Mouse (Mus musculus): ENCODE measurements around the gene Trpm4. TPM values are rescaled to one million over a fixed set of nuclear protein-coding genes. Genes with fewer than 3 reads are reported as not detected.
A peak's percentile ranks its signal among the peaks of the same experiment; 100 is the strongest.

The Trpm4 gene
- total and polyA plus RNA-seq, 3 experiments = 9.3 to 17.6 (median 12.0) TPM

GRCm38 (mm10) chr7:45369022-45369745 lies 35.6 kb upstream of the Trpm4 start:
- Histone ChIP-seq H3K4me1 (ENCODE audit: control insufficient read depth in 1 of 2, insufficient read depth in 2 of 2) (peaks cover 6 to 16% of the 10 kb centered on the region in 2 experiments), H3K4me3 (replicated peaks in 1 of 3; ENCODE audit: low read depth in 2 of 3, low read length in 2 of 3, poor library complexity in 1 of 3) (no peak overlapping the region), H3K27me3 (replicated peaks) (peaks cover 23% of the 10 kb centered on the region), H3K27ac (ENCODE audit: insufficient read depth, low read depth) (no peak overlapping the region), H3K36me3 (replicated peaks in 1 of 2; ENCODE audit: control insufficient read depth in 1 of 2, insufficient read depth in 1 of 2, low read length in 1 of 2) (peaks cover 29 to 58% of the 10 kb centered on the region in 2 experiments), H3K9ac (ENCODE audit: insufficient read depth, low read depth) (no peak overlapping the region), H3K9me3 (replicated peaks; ENCODE audit: low read length) (no peaks in the 10 kb centered on the region), H3K4me2 (ENCODE audit: insufficient read depth, low read depth, poor library complexity, severe bottlenecking) (no peak overlapping the region), H3K79me2 (replicated peaks; ENCODE audit: control insufficient read depth, extremely low read depth, insufficient read depth, poor library complexity, severe bottlenecking) (no peaks in the 10 kb centered on the region)
- DNase-seq (ENCODE audit: extremely low read depth) = no peak
- dilution Hi-C loops (cut with MboI; ENCODE audit: extremely low pct_ligation_motif_present, extremely low pct_unique_long_range_greater_than_20kb, low sequenced_read_pairs) (no loop called here), in situ Hi-C loops (cut with MboI; ENCODE audit: low pct_ligation_motif_present, low pct_unique_long_range_greater_than_20kb, low sequenced_read_pairs) (no loop called here)
- TF ChIP-seq ZKSCAN1 (IDR thresholded peaks at IDR 0.05; ENCODE audit: borderline replicate concordance, low read depth, low read length) = no peak
- no peak for TF ChIP-seq JUND (conservative IDR thresholded peaks at IDR 0.05; ENCODE audit: low read depth, low read length)
- no peak for TF ChIP-seq NELFE (IDR thresholded peaks at IDR 0.05; ENCODE audit: low read depth, low read length)
- TF ChIP-seq CHD1 (IDR thresholded peaks at IDR 0.05; ENCODE audit: low read depth, low read length) = no peak
- no peak for TF ChIP-seq BHLHE40 (IDR thresholded peaks at IDR 0.05; ENCODE audit: low read depth, low read length)
- no peak for TF ChIP-seq UBTF (IDR thresholded peaks at IDR 0.05; ENCODE audit: low read depth, low read length)
- TF ChIP-seq EP300 (IDR thresholded peaks at IDR 0.05; ENCODE audit: low read length) = no peak
- TF ChIP-seq ELF1 (IDR thresholded peaks at IDR 0.05; ENCODE audit: low read depth, low read length) = no peak
- no peak for TF ChIP-seq ETS1 (conservative IDR thresholded peaks at IDR 0.05; ENCODE audit: low read depth, low read length)
- no peak for TF ChIP-seq KAT2A (IDR thresholded peaks at IDR 0.05; ENCODE audit: insufficient replicate concordance, low read length)
- no peak for TF ChIP-seq SIN3A (IDR thresholded peaks at IDR 0.05; ENCODE audit: low read length)
- TF ChIP-seq HCFC1 (IDR thresholded peaks at IDR 0.05; ENCODE audit: low read depth, low read length) = no peak
- TF ChIP-seq TCF12 (IDR thresholded peaks at IDR 0.05; ENCODE audit: low read depth, low read length) = no peak

- DNase-seq (ENCODE audit: extremely low read depth) = no peak
- Histone ChIP-seq H3K4me1 (ENCODE audit: control insufficient read depth in 1 of 2, insufficient read depth in 2 of 2) (peaks cover 6 to 16% of the 10 kb centered on the region in 2 experiments), H3K27ac (ENCODE audit: insufficient read depth, low read depth) (no peak overlapping the region), H3K36me3 (replicated peaks in 1 of 2; ENCODE audit: control insufficient read depth in 1 of 2, insufficient read depth in 1 of 2, low read length in 1 of 2) (peaks cover 21 to 48% of the 10 kb centered on the region in 2 experiments), H3K4me3 (replicated peaks in 1 of 3; ENCODE audit: low read depth in 2 of 3, low read length in 2 of 3, poor library complexity in 1 of 3) (peak overlapping the region in 1 of 3 experiments; percentile 56), H3K9me3 (replicated peaks; ENCODE audit: low read length) (no peaks in the 10 kb centered on the region), H3K27me3 (replicated peaks) (peaks cover 32% of the 10 kb centered on the region), H3K9ac (ENCODE audit: insufficient read depth, low read depth) (peak overlapping the region; percentile 30), H3K4me2 (ENCODE audit: insufficient read depth, low read depth, poor library complexity, severe bottlenecking) (no peak overlapping the region), H3K79me2 (replicated peaks; ENCODE audit: control insufficient read depth, extremely low read depth, insufficient read depth, poor library complexity, severe bottlenecking) (no peaks in the 10 kb centered on the region)
- no peak for TF ChIP-seq MAX (IDR thresholded peaks at IDR 0.05; ENCODE audit: low read length)
- in situ Hi-C loops (cut with MboI; ENCODE audit: low pct_ligation_motif_present, low pct_unique_long_range_greater_than_20kb, low sequenced_read_pairs) (no loop called here), dilution Hi-C loops (cut with MboI; ENCODE audit: extremely low pct_ligation_motif_present, extremely low pct_unique_long_range_greater_than_20kb, low sequenced_read_pairs) (no loop called here)
These were observed 34.6 kb upstream of the Trpm4 start for GRCm38 (mm10) chr7:45368178-45368577.
